Mouse (Mus musculus) megakaryocyte, embryonic 14.5 days (primary cell): ENCODE results near the gene Tmem207. TPM values are rescaled to one million over a fixed set of nuclear protein-coding genes. Genes with fewer than 3 reads are reported as not detected.

Source experiments
- H3K27me3 ChIP-seq: replicated peaks from 2 replicates; pipeline ENCODE3; 2012; ENCODE audit warnings: inconsistent platforms
- H3K36me3 ChIP-seq: replicated peaks from 2 replicates; pipeline ENCODE3; 2012; ENCODE audit warnings: low read length, inconsistent platforms, mixed read lengths
- H3K4me1 ChIP-seq: 2 replicates; pipeline ENCODE4 v1.6.1; 2012; ENCODE audit warnings: inconsistent platforms
- H3K4me3 ChIP-seq: replicated peaks from 2 replicates; pipeline ENCODE3; 2012; ENCODE audit warnings: moderate library complexity, mild to moderate bottlenecking, inconsistent platforms
- H3K9me3 ChIP-seq: 2 replicates; pipeline ENCODE4 v1.6.1; 2012; ENCODE audit warnings: inconsistent platforms
- FLI1 ChIP-seq: IDR thresholded peaks from 2 replicates; pipeline ENCODE4 v1.6.1; 2012; ENCODE audit warnings: low read length, inconsistent platforms, mixed read lengths
- GATA1 ChIP-seq: IDR thresholded peaks from 3 replicates; pipeline ENCODE4 v1.6.1; 2012; ENCODE audit warnings: mixed read lengths, low read length, inconsistent platforms, borderline replicate concordance
- polyA plus RNA-seq: library from polyadenylated mRNA; stranded (reverse); fragments of >175 nt; gene quantifications from 2 replicates; pipeline ENCODE4 v1.2.3, GENCODE M21; 2012; ENCODE audit warnings: low replicate concordance; ENCODE audit not compliant: insufficient read depth

The Tmem207 gene
- polyA plus RNA-seq, 1 experiment = not detected

DNA sequence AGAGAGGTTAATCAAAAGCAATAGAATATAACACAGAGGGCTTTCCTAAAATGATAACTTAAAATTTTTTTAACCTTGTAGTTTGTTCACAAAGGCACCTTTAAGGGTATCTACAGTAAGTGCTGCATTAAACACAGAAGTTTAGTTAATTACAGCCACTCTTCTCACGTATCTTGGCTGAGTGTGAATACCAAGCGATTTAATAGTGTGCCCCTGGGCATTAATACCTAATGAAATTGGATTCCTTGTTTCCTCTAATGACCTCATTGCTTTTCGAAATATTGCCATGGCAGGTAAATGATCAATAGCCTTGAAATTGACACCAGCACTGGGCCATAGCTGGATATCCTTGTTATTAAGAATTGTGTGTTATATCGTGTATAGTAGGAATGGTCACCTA is 55.3 kb downstream of the Tmem207 start:
- Histone ChIP-seq H3K4me3 (no peak overlapping the region), H3K27me3 (no peaks in the 10 kb centered on the region), H3K9me3 (no peaks in the 10 kb centered on the region), H3K36me3 (no peaks in the 10 kb centered on the region), H3K4me1 (no peaks in the 10 kb centered on the region)
- TF ChIP-seq GATA1 (no peak), FLI1 (no peak)

DNA sequence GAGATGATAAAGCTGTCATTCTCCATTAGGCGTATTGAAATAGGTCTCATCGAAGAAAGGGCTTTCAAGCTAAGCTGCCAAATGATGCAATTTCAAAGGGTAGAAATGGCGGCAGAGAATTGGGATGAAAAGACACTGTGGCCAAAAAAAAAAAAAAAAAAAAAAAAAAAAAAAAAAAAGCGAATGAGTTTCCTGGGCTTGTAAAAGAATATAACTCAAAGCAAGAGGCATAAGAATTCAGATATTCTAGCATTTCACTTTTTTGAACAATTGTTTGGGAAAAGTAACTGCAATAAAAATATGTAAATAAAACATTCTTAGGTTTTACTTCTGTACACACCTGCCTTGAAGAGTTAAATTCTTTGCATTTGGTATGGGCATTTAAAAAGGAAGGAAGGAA is 60.0 kb downstream of the Tmem207 start:
- Histone ChIP-seq H3K9me3 (peaks cover 14% of the 10 kb centered on the region; the same call in 1 of the 2 replicates), H3K4me1 (no peaks in the 10 kb centered on the region), H3K4me3 (no peak overlapping the region), H3K27me3 (no peaks in the 10 kb centered on the region), H3K36me3 (no peaks in the 10 kb centered on the region)
- no peak for TF ChIP-seq GATA1
- TF ChIP-seq FLI1 = no peak

DNA sequence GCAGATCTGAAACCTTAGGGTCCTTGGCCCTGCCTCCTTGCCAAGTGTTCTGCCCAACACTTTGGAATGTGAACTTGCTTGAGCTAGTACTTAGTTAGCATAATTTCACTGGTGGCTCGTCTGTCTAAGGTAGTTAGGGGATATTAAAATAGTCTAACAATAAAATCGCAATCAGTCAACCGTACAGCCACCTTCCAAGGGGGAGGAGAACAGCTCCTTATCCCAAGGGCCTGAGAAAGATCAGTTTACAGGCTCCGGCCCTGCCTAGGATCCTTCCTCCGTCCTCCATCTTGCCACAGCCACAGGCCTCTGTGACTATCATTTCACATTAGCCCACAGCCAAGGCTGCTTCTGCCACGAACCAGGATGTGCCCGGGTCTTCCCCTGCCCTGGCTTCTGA is 63.7 kb downstream of the Tmem207 start, which contains the start of gene Cldn16:
TSS of gene Cldn16 (plus strand) at position 301 of the 400 bp plus-strand sequence.
- H3K4me3 ChIP-seq = no peak within 1 kb of the TSS
- H3K4me1 ChIP-seq = no peaks in the 10 kb centered on the region
- no peaks in the 10 kb centered on the region for H3K27me3 ChIP-seq
- TF ChIP-seq GATA1 (no peak), FLI1 (no peak)
- peaks cover 14% of the 10 kb centered on the region; the same call in 1 of the 2 replicates for H3K9me3 ChIP-seq
- no peaks in the 10 kb centered on the region for H3K36me3 ChIP-seq

DNA sequence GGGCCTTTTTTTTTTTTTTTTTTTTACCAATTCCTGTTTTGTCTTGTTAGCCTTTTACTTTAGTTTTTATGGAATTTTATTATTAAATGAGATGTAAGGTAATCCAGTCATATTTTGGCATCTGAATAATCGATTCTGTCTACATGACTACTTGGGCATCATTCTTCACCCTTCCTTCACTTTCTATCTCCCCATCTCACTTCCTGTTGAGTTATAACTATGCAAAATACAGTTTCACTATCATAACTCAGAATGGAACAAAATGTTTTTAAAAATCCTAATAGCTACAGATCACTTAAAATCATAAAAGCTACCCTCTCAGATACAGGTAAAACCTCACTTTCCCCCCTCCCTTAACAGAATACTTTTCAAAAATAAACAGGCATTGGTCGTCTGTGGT is 70.4 kb downstream of the Tmem207 start:
- Histone ChIP-seq H3K4me3 (no peak overlapping the region), H3K27me3 (no peaks in the 10 kb centered on the region), H3K9me3 (peaks cover 4% of the 10 kb centered on the region; the same call in 1 of the 2 replicates), H3K4me1 (no peaks in the 10 kb centered on the region), H3K36me3 (no peaks in the 10 kb centered on the region)
- TF ChIP-seq GATA1 (no peak), FLI1 (no peak)

DNA sequence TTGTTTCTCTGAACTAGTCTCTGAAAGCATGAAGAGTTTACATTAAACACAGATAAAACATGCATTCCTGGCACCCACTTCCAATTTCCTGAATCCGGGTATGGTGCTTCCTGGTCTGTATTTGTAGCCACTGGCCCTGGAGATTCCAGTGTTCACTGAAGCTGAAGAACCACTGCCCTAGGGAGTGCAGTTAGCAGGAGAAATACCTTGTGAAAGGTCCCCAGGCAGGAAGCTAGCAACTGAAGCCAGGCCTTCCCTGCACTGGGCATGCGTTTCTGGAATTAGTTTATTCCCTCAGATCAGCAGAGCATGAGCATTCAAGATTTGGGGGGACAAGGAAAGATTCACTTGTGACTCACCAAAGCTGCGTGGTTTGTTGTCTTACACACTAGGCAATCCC is 72.4 kb downstream of the Tmem207 start:
- Histone ChIP-seq H3K4me3 (no peak overlapping the region), H3K4me1 (no peaks in the 10 kb centered on the region), H3K9me3 (peaks cover 4% of the 10 kb centered on the region; the same call in 1 of the 2 replicates), H3K36me3 (no peaks in the 10 kb centered on the region), H3K27me3 (no peaks in the 10 kb centered on the region)
- TF ChIP-seq GATA1 (no peak), FLI1 (no peak)

Other genes starting within 250 kb of the Tmem207 start
- not detected in 2 replicates for gene Cldn1, start 154.9 kb downstream of the Tmem207 start, polyA plus RNA-seq
- not detected in 2 replicates for gene Cldn16, start 63.6 kb downstream of the Tmem207 start, polyA plus RNA-seq
- gene Il1rap, start 54.9 kb upstream of the Tmem207 start, polyA plus RNA-seq = 0.23 TPM in 1 of 2 replicates, not detected in the other